Comparison of ENCODE assay signal across 8 mouse cellular contexts in the genomic region with DNA sequence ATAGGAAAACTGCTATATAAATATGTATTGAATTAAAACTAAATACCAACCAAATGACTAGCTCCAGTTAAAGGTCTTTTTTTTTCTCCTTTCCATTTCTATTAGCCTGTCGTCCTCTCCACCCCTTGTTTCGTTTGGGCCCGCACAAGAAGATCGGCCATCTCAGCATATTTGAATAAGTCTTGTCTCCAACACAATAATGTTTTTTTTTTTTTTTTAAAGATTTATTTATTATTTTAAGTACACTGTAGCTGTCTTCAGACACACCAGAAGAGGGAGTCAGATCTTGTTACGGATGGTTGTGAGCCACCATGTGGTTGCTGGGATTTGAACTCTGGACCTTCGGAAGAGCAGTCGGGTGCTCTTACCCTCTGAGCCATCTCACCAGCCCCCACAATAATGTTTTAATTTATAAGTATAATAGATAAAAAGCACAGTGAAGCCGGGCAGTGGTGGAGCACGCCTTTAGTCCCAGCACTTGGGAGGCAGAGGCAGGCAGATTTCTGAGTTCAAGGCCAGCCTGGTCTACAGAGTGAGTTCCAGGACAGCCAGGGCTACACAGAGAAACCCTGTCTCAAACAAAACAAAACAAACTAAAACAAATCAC. TPM values are rescaled to one million over a fixed set of nuclear protein-coding genes. Genes with fewer than 3 reads are reported as not detected.
A peak's percentile ranks its signal among the peaks of the same experiment; 100 is the strongest.
DNase-seq lines count a peak whose midpoint lies in the region; ATAC-seq lines count a peak whose summit lies in the region.
"Not testable (repeated sequence)": the region's sequence is repeated elsewhere in the genome, so short reads cannot be mapped to it uniquely, and the experiment has no call there.

A gene (minus strand): TSS at position 51 of the 607 bp plus-strand sequence.

- H3K27ac ChIP-seq in brown adipose tissue, adult 24 weeks (replicated peaks; ENCODE audit: low read depth, low read length): peak within 1 kb of the TSS; percentile 66
- peak within 1 kb of the TSS; percentile 93 for H3K27ac ChIP-seq in forebrain, embryonic 15.5 days (replicated peaks)
- peak within 1 kb of the TSS; percentile 99 for H3K27ac ChIP-seq in heart, embryonic 13.5 days (replicated peaks)
- peak within 1 kb of the TSS; percentile 98 for H3K27ac ChIP-seq in intestine, embryonic 14.5 days (ENCODE audit: low read depth)
- H3K27ac ChIP-seq in lung, embryonic 15.5 days: peak within 1 kb of the TSS; percentile 97
- peak within 1 kb of the TSS; percentile 93 for H3K27ac ChIP-seq in neural tube, embryonic 13.5 days (replicated peaks)

- not testable (repeated sequence) for DNase-seq in intestine, embryonic 14.5 days (ENCODE audit: low spot score); left cerebral cortex, postnatal 14 days (ENCODE audit: low spot score in 2 of 2)

- peak within 1 kb of the TSS; percentile 92 for H3K9ac ChIP-seq in forebrain, embryonic 15.5 days (replicated peaks)
- H3K9ac ChIP-seq in heart, embryonic 13.5 days: peak within 1 kb of the TSS; percentile 97
- H3K9ac ChIP-seq in intestine, embryonic 14.5 days (ENCODE audit: low read length): peak within 1 kb of the TSS; percentile 93
- H3K9ac ChIP-seq in lung, embryonic 15.5 days: peak within 1 kb of the TSS; percentile 79
- H3K9ac ChIP-seq in neural tube, embryonic 13.5 days: peak within 1 kb of the TSS; percentile 95

- H3K4me1 ChIP-seq in brown adipose tissue, adult 24 weeks (ENCODE audit: control insufficient read depth, insufficient read depth, insufficient read length, low read length); intestine, embryonic 14.5 days (replicated peaks; ENCODE audit: control insufficient read depth, insufficient read depth, low read length): not testable (repeated sequence)
- peaks cover 23% of the 10 kb centered on the region for H3K4me1 ChIP-seq in forebrain, embryonic 15.5 days
- peaks cover 21% of the 10 kb centered on the region for H3K4me1 ChIP-seq in heart, embryonic 13.5 days
- peaks cover 18% of the 10 kb centered on the region for H3K4me1 ChIP-seq in lung, embryonic 15.5 days
- peaks cover 26% of the 10 kb centered on the region for H3K4me1 ChIP-seq in neural tube, embryonic 13.5 days (replicated peaks)

- not testable (repeated sequence) for H3K27me3 ChIP-seq in forebrain, embryonic 15.5 days; heart, embryonic 13.5 days (replicated peaks); intestine, embryonic 14.5 days (replicated peaks; ENCODE audit: control insufficient read depth, insufficient read depth, low read length); lung, embryonic 15.5 days; neural tube, embryonic 13.5 days

- H3K4me2 ChIP-seq in forebrain, embryonic 15.5 days (replicated peaks): peak within 1 kb of the TSS; percentile 54
- peak within 1 kb of the TSS; percentile 83 for H3K4me2 ChIP-seq in heart, embryonic 13.5 days
- peak within 1 kb of the TSS; percentile 84 for H3K4me2 ChIP-seq in intestine, embryonic 14.5 days (ENCODE audit: low read length)
- H3K4me2 ChIP-seq in lung, embryonic 15.5 days: peak within 1 kb of the TSS; percentile 59
- peak within 1 kb of the TSS; percentile 84 for H3K4me2 ChIP-seq in neural tube, embryonic 13.5 days

- intact Hi-C loops in left cerebral cortex, postnatal 14 days (cut with DNase I): loop anchor here (10.0 kb wide), 1 partner anchor 221 kb away; no protein-coding TSS in a partner anchor

- peaks cover 11% of the 10 kb centered on the region for H3K36me3 ChIP-seq in forebrain, embryonic 15.5 days
- peaks cover 14% of the 10 kb centered on the region for H3K36me3 ChIP-seq in heart, embryonic 13.5 days
- peaks cover 13% of the 10 kb centered on the region for H3K36me3 ChIP-seq in intestine, embryonic 14.5 days (ENCODE audit: control insufficient read depth, insufficient read depth, low read length)
- peaks cover 13% of the 10 kb centered on the region for H3K36me3 ChIP-seq in lung, embryonic 15.5 days
- H3K36me3 ChIP-seq in neural tube, embryonic 13.5 days: peaks cover 14% of the 10 kb centered on the region

- WGBS in forebrain, embryonic 15.5 days: 88% methylated on average over 9 of the region's 9 CpGs
- WGBS in heart, embryonic 13.5 days: 89% methylated on average over 9 of the region's 9 CpGs
- WGBS in intestine, embryonic 14.5 days: 94% methylated on average over 8 of the region's 9 CpGs
- WGBS in lung, embryonic 15.5 days: 93% methylated on average over 9 of the region's 9 CpGs
- WGBS in neural tube, embryonic 13.5 days: 93% methylated on average over 9 of the region's 9 CpGs

- H3K4me3 ChIP-seq in brown adipose tissue, adult 24 weeks (ENCODE audit: insufficient read depth, low read depth, low read length): peak within 1 kb of the TSS; percentile 91
- peak within 1 kb of the TSS; percentile 99 for H3K4me3 ChIP-seq in forebrain, embryonic 15.5 days
- H3K4me3 ChIP-seq in heart, embryonic 13.5 days: peak within 1 kb of the TSS; percentile 99
- peak within 1 kb of the TSS; percentile 99 for H3K4me3 ChIP-seq in intestine, embryonic 14.5 days (ENCODE audit: low read depth, low read length)
- peak within 1 kb of the TSS; percentile 86 for H3K4me3 ChIP-seq in lung, embryonic 15.5 days
- peak within 1 kb of the TSS; percentile 100 for H3K4me3 ChIP-seq in neural tube, embryonic 13.5 days

- H3K9me3 ChIP-seq in forebrain, embryonic 15.5 days; heart, embryonic 13.5 days; intestine, embryonic 14.5 days (ENCODE audit: control insufficient read depth, low read length); lung, embryonic 15.5 days; neural tube, embryonic 13.5 days: not testable (repeated sequence)

- ATAC-seq in CD4-positive, CD25-positive, alpha-beta regulatory T cell, adult 4 months; heart, embryonic 13.5 days (ENCODE audit: extremely low read depth, insufficient number of reproducible peaks, low FRiP score, low TSS enrichment); intestine, embryonic 14.5 days (replicated peaks; ENCODE audit: low FRiP score, low TSS enrichment, low read depth); lung, embryonic 15.5 days (ENCODE audit: borderline replicate concordance, extremely low read depth, low FRiP score, low TSS enrichment); neural tube, embryonic 13.5 days (ENCODE audit: low read depth): not testable (repeated sequence)
- ATAC-seq in forebrain, embryonic 15.5 days (replicated peaks): 0 out of 2 replicates have a peak, but pooled peaks have one; percentile 0

RNA-seq across cellular contexts. Expression of the gene that starts here (rescaled TPM):
- 10 to 100 TPM; 54.8 to 84.0 TPM for polyA plus RNA-seq in CD4-positive, CD25-positive, alpha-beta regulatory T cell, adult 4 months (2017; shearing (Covaris generic))
- polyA plus RNA-seq in brown adipose tissue, adult 24 weeks (2012; ENCODE audit: insufficient read depth, insufficient read length, missing spikeins): 47.5 and 52.3 TPM in 2 replicates
- polyA plus RNA-seq in forebrain, embryonic 15.5 days (2015; fragmentation: Nextera tagmentation; extraction: Ambion mirVana): 26.6 and 30.2 TPM in 2 replicates
- 28.1 and 31.0 TPM in 2 replicates for polyA plus RNA-seq in heart, embryonic 13.5 days (2015; fragmentation: Nextera tagmentation; extraction: Ambion mirVana)
- 43.9 and 45.6 TPM in 2 replicates for polyA plus RNA-seq in intestine, embryonic 14.5 days (2014; fragmentation: Nextera tagmentation; extraction: Ambion mirVana)
- total RNA-seq in left cerebral cortex, postnatal 14 days (2021): 10 to 100 TPM; 71.8 to 72.8 TPM
- polyA plus RNA-seq in lung, embryonic 15.5 days (2015; fragmentation: Nextera tagmentation; extraction: Ambion mirVana): 34.1 and 39.6 TPM in 2 replicates
- 32.6 and 38.6 TPM in 2 replicates for polyA plus RNA-seq in neural tube, embryonic 13.5 days (2015; fragmentation: Nextera tagmentation; extraction: Ambion mirVana)
